Mouse (Mus musculus): Measurements from ENCODE around the gene Tmem132e.

The Tmem132e gene

GRCm38 (mm10) chr11:82388371-82389313 is at the start of gene Tmem132e:
Gene Tmem132e (plus strand): TSS chr11:82388900.
- DNase-seq: peak; percentile 24

DNA sequence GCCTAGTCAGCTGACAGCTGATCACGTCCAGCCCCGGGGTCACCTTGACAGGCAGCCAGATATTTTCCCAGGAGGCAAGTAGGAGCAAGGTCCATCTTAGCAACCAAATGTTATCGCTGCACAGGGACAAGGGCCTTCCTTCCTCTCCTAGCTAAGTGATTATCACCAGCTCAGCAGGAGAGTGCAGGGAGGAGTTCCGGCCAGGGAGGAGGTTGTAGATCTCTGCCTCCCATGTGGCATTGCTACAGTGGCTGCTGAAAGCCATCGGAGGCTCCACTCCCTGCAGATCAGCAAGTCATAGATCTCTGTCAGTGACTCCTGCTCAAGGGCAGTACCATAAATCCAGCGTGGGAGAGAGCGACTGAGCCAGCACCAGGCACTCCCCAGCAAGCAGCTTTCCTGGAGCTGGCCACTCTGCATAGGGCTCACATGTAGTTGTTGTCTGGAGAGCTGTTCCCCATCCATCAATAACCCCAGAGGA is 48.7 kb upstream of the Tmem132e start:
- DNase-seq: no peak

DNA sequence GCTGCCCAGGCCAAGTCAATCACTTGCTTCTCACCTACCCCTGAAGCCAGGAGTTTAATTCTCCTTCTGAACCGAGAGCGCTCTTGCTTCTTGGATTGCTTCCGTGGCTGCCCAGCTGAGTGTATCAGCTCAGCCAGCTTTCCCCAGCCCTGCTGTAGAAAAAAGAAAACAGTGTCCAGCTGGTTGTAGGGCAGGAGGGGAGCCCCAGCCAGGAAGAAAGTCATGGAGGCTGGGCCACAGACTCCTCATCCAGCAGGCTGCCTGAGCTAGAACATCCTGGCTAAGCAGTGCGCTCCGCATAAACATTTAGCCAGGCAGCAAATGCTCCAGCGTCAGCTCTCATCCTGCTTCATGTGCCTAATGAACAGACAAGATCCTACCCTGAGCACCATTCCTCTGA is 48.3 kb upstream of the Tmem132e start:
- no peak for DNase-seq

DNA sequence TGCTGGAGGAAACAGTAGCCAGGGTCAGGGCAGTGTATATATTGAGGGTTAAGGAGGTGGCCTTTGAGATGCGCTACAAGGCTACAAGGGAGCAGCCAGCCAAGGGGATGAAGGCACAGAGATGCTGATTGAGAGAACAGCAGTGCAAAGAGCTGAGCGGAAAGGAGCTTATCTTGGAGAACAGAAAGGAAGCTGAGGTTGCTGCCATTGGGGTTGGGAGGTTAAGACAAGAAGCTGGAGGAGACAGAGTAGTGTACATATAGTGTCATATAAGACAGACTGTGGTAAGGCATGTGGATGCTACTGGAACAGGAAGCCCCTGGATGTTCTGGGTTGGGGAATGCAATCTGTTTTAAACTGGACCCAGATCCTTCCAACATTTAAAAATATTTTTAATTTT is 47.8 kb upstream of the Tmem132e start:
- no peak for DNase-seq

- DNase-seq: peak; percentile 34
Observed at GRCm38 (mm10) chr11:82351039-82351438, 37.7 kb upstream of the Tmem132e start.

GRCm38 (mm10) chr11:82370151-82370550 is 18.5 kb upstream of the Tmem132e start:
- DNase-seq: no peak

- DNase-seq: no peak
Observed at GRCm38 (mm10) chr11:82371577-82371976, 17.1 kb upstream of the Tmem132e start.

GRCm38 (mm10) chr11:82380606-82381202 is 8.0 kb upstream of the Tmem132e start:
- DNase-seq: peak; percentile 37

GRCm38 (mm10) chr11:82386970-82387540 is 1.6 kb upstream of the Tmem132e start:
- DNase-seq: peak; percentile 81

GRCm38 (mm10) chr11:82387711-82388341 is 874 bp upstream of the Tmem132e start:
- peak; percentile 15 for DNase-seq

DNA sequence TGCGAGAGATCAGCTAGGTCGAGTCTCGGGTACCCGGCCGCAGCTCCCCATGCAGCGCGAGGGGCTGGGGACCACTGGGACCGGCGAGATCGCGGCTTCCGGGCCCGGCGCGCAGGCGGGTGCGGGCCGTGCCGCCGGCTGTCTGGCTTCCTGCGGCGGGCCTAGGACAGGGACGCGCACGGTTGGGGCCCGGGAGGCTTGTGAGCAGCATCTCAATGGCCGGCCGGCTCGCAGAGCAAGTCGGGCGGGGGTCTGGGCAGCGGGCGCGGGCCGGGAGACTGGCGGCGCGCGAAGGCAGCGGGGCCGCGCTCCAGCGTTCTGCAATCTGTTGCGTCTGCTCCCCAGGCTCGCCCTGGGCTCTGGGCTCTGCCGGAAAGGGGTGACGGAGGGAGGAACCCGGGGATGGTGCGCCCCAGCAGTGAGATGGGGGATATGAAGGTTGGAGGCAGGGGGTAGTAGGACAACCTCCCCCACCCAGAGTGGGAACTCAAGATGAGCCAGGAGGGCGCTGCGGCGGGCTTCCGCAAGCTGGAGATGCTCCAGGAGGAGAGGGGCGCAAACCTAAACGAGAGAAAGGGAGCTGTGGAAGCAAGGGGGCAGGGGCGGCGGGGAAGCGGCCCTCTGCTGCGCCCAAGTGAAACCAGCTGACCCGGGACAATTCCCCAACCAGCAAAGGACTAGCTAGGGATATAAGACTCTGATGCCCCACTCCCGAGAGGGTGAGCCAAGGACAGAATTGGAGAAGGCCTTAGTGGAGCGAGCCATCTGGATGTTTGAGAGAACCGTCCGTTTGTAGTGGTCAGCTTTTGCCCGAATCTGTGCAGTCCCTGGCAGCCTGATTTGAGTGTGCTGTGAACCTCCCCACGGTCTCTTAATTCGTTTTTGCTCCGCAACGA is 944 bp downstream of the Tmem132e start:
- DNase-seq: peak; percentile 36

DNA sequence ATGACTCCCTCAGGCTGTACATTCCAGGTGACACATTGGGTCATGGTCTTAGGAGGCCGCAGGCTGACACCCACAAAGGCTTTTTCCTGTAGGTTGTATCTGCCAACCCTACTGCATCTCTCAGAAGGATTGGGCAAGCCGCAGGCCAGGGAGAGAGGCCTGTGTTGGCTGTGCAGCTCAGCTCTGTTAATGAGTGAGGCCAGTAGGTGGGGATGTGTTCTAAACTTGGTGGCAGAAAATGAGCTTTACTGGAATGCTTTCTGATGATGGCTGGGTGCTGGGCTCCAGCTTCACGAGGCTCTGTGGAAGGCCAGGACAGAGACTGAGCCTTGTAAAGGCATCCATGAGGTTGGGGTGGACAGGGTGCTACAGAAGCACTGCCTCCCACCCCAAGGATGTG is 3.6 kb downstream of the Tmem132e start:
- peak; percentile 19 for DNase-seq

DNA sequence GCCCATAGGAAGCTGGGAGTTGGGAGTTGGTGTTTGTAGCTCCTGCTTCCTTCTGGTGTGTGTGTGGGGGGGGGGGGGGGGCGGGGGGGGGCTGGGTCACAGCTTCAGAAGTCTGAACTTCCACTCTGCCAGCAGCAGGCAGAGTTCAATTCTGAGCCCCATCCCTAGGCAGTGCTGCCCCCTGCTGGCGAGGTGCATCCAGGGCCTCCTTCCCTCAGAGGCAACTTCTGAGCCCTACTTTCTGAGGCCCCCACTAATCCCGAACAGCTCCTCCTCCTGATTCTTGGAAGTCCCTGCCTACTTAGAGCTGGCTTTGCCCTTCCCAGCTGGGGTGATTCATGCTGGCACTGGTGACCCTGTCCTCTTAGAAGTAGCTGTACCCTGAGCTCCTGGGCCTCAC is 10.9 kb downstream of the Tmem132e start:
- DNase-seq: peak; percentile 47

- DNase-seq: no peak
Observed at GRCm38 (mm10) chr11:82405641-82406040, 16.9 kb downstream of the Tmem132e start.

DNA sequence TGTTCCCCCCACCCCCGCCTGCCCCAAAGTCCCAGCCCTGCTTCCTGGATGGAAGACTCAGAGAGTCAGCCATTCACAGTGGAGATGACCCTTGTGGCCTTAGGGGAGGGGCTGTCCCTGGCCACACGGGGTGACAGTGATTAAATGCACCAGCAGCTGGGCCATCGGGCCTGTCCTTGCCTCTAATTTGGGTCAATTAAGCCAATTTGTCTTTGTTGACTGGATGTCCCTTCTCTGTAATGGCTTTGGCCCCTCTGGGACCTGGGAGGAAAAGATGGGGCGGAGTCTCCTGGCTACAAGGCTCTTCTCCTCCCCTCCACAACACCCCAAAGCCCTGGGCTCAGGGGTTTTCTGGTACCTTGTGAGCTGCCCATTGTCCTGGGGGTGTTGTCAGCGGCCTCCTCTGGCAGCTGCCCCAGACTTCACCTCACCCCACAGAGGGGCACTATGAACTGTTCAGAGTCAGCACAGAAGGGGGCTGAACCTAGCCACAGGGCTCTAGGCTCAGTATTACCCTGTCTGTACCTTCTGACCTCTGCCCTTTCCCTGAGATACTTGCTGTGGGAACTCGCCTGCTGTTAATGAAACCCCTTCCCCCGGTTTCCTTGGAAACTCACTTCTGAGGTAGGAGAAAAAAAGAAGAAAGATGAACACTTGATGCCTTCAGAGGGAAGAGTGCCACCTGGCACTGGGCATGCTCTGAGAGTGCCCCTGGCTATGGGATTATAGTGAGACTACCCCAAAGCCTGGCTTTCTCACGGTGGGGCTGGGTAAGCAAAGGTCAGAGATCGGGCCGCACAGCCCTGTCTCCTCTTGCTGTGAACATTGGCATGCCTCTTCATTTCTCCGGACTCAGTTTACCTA is 17.9 kb downstream of the Tmem132e start:
- DNase-seq: no peak

DNA sequence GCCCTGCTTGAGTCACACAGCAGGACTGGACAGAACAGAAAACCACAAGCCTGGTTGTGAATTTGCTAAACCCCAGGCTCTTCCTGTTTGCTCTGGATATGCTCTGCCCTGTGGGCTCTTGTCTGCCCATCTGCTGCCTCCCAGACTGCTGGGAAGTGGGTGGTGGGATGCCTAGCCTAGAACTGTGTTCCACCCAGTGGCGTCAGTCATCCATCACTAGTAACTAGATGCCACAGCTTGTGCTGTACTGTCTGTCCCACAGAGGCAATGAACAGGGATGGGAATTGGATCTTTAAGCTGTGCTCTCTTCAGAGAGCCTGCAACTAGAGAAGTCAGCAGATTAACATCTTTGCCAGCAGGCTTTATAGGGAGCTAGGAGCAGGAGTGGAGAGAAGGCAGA is 23.8 kb downstream of the Tmem132e start:
- DNase-seq: no peak

- no peak for DNase-seq
Observed at GRCm38 (mm10) chr11:82418337-82419041, 29.8 kb downstream of the Tmem132e start.

DNA sequence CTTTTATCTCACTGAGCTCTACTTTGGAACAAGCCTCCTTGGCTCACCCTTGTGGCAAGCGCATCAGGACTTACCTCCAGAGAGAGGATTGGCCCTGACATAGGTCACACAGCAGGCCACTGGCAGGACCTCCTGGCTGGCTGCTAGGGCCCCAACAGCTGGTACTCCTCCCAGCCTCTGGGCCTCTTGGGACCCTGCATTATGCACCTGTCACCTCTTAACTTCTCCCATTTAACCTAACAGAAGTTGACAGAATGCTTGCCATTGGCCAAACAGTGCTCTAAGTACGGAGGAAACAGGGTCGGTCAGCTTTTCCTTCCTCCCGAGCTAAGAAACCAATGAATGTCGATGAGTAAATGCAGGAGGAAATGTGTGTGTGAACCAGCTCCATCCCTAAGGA is 33.2 kb downstream of the Tmem132e start:
- no peak for DNase-seq

DNA sequence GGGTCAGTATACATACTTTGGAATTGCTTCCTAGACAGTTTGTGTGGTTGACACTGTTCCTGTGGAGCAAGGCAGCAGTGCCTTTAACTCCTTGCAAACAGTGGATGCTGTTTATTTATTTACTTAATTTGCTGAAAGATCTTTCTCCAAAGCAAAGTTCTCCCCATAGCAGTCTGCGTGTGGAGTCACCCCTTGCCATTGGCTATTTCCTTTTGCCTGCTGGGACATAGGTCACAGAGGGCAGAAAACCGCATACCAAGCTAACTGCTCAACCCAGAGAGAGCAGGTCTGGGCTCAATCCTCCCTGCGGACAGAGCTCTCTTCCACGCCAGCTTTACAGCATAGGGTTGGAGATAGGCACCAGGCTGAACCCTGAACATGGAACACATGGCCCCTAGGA is 34.8 kb downstream of the Tmem132e start:
- DNase-seq: no peak

DNA sequence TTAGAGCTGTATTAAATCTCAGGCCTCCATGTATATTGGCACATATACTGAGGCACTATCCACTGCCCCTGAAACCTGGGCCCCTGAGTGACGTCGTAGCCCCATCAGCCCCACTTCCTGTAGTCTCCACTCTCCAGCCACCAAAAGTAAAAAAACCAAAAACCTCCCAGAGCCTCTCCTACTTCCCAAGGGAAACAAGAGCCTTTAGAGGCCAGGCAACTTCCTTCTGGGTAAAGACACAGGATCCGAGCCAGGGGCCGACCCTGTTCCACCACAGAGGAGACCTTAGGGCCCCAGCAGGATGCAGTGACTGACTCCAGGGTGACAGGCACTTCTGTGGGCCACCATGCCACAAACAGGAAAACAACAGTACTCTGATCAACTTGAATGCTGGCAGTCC is 40.1 kb downstream of the Tmem132e start:
- DNase-seq: no peak
